In the genomic region with DNA sequence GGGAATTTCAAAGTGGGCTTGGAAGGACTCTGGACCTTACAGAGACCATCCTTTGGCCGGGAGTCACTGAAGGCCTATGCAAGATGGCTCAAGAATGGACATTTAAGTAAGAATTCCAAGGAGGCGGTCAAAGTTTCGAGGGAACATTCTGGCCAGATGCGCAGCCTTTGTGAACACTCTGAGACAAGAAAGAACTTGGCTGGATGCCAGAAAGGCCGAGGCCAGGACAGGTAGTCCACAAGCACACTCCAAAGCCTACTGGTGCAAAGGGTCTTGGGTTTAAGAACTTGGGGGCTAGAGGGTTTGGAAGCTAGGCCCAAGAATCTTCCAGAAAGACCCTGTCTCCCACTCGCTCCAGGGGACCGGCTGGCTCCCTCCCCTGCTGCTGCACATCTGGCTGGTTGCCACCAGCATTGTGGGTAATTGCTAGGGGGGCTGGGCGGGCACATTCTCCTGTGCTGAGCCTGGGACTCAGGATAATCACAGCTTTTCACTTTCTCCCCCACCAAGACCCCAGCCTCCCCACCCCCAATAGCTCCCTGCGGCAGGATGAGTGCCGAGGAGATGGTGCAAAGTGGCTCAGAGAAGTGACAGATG, we compare ENCODE assay signal across 11 mouse cellular contexts. TPM values are rescaled to one million over a fixed set of nuclear protein-coding genes. Genes with fewer than 3 reads are reported as not detected.
DNase-seq lines count a peak whose midpoint lies in the region; ATAC-seq lines count a peak whose summit lies in the region.
"Had no signal": no experiment of that assay in that cellular context is flagged by ENCODE, and none has a peak within 500 bp of the region (broad histone marks: within the 10 kb centered on the region; RNA-seq: fewer than 3 reads in every experiment).

No protein-coding gene starts in this region.

- no peaks in the 10 kb centered on the region for H3K36me3 ChIP-seq in neural tube, embryonic 13.5 days
- H3K36me3 ChIP-seq in neural tube, embryonic 15.5 days: no peaks in the 10 kb centered on the region
- no peaks in the 10 kb centered on the region for H3K36me3 ChIP-seq in forebrain, embryonic 14.5 days (ENCODE audit: control insufficient read depth, insufficient read depth, low read length)
- H3K36me3 ChIP-seq: heart, embryonic 13.5 days; liver, embryonic 15.5 days had no signal

- no peaks in the 10 kb centered on the region for H3K9me3 ChIP-seq in neural tube, embryonic 13.5 days
- no peaks in the 10 kb centered on the region for H3K9me3 ChIP-seq in neural tube, embryonic 15.5 days (replicated peaks)
- H3K9me3 ChIP-seq in forebrain, embryonic 14.5 days (replicated peaks; ENCODE audit: control insufficient read depth, low read length): no peaks in the 10 kb centered on the region
- H3K9me3 ChIP-seq: heart, embryonic 13.5 days; liver, embryonic 15.5 days had no signal

- peak overlapping the region; percentile 20 for H3K27ac ChIP-seq in neural tube, embryonic 13.5 days (replicated peaks)
- no peak overlapping the region for H3K27ac ChIP-seq in neural tube, embryonic 15.5 days (replicated peaks)
- H3K27ac ChIP-seq in forebrain, embryonic 14.5 days (ENCODE audit: low read depth, low read length): peak overlapping the region; percentile 35
- H3K27ac ChIP-seq: heart, embryonic 13.5 days; liver, embryonic 15.5 days had no signal

- ATAC-seq in neural tube, embryonic 13.5 days (ENCODE audit: low read depth): peak; percentile 79
- no peak for ATAC-seq in neural tube, embryonic 15.5 days (ENCODE audit: low FRiP score)
- peak; percentile 80 for ATAC-seq in forebrain, embryonic 14.5 days

- H3K27me3 ChIP-seq in neural tube, embryonic 13.5 days: no peaks in the 10 kb centered on the region
- H3K27me3 ChIP-seq in neural tube, embryonic 15.5 days (replicated peaks): no peaks in the 10 kb centered on the region
- no peaks in the 10 kb centered on the region for H3K27me3 ChIP-seq in forebrain, embryonic 14.5 days (replicated peaks; ENCODE audit: control insufficient read depth, insufficient read depth, low read length)
- H3K27me3 ChIP-seq: liver, embryonic 15.5 days had no signal

- DNase-seq in frontal cortex, postnatal 10 days (ENCODE audit: low spot score in 2 of 2): peak; percentile 30 to 35
- no peak for DNase-seq in frontal cortex, adult 2 months (ENCODE audit: extremely low spot score in 1 of 2, low spot score in 1 of 2)
- peak; percentile 73 for DNase-seq in forebrain, embryonic 14.5 days (ENCODE audit: low spot score)
- DNase-seq in kidney, postnatal 36 days: peak; percentile 4 to 43
- no peak for DNase-seq in heart, postnatal 25 days (ENCODE audit: low spot score)
- DNase-seq in urinary bladder, postnatal 10 days (ENCODE audit: low spot score): no peak
- DNase-seq: B cell, adult 2 months had no signal

- 0 out of 2 replicates have a peak overlapping the region, but pooled peaks have one; percentile 22 for H3K9ac ChIP-seq in neural tube, embryonic 13.5 days
- H3K9ac ChIP-seq in neural tube, embryonic 15.5 days (replicated peaks): no peak overlapping the region
- no peak overlapping the region for H3K9ac ChIP-seq in forebrain, embryonic 14.5 days (ENCODE audit: low read length)
- H3K9ac ChIP-seq: heart, embryonic 13.5 days; liver, embryonic 15.5 days had no signal

- 51% methylated on average over 10 of the region's 10 CpGs for WGBS in neural tube, embryonic 13.5 days
- WGBS in neural tube, embryonic 15.5 days: 37% methylated on average over 10 of the region's 10 CpGs
- WGBS in forebrain, embryonic 14.5 days: 32% methylated on average over 10 of the region's 10 CpGs

- peaks cover 25% of the 10 kb centered on the region for H3K4me1 ChIP-seq in neural tube, embryonic 13.5 days (replicated peaks)
- peaks cover 15% of the 10 kb centered on the region for H3K4me1 ChIP-seq in neural tube, embryonic 15.5 days
- peaks cover 13% of the 10 kb centered on the region for H3K4me1 ChIP-seq in forebrain, embryonic 14.5 days (ENCODE audit: control insufficient read depth, insufficient read depth, low read length)
- H3K4me1 ChIP-seq: heart, embryonic 13.5 days; liver, embryonic 15.5 days had no signal

- no peak overlapping the region for H3K4me2 ChIP-seq in neural tube, embryonic 13.5 days
- H3K4me2 ChIP-seq in neural tube, embryonic 15.5 days: no peak overlapping the region
- no peak overlapping the region for H3K4me2 ChIP-seq in forebrain, embryonic 14.5 days (ENCODE audit: low read length)
- H3K4me2 ChIP-seq: heart, embryonic 13.5 days; liver, embryonic 15.5 days had no signal

- intact Hi-C loops in heart, postnatal 25 days (cut with DNase I): no loop called here

- no peak overlapping the region for H3K4me3 ChIP-seq in neural tube, embryonic 13.5 days
- no peak overlapping the region for H3K4me3 ChIP-seq in neural tube, embryonic 15.5 days (replicated peaks)
- H3K4me3 ChIP-seq in forebrain, embryonic 14.5 days (ENCODE audit: low read depth, low read length): no peak overlapping the region
- H3K4me3 ChIP-seq: heart, embryonic 13.5 days; liver, embryonic 15.5 days had no signal

RNA-seq across cellular contexts. Expression of gene Begain, which starts 45.1 kb away (rescaled TPM):
- 153 and 154 TPM in 2 replicates for polyA plus RNA-seq in frontal cortex, adult 2 months (2012; rRNA removed)
- polyA plus RNA-seq in neural tube, embryonic 13.5 days (2015; fragmentation: Nextera tagmentation; extraction: Ambion mirVana): 25.0 and 25.5 TPM in 2 replicates
- 31.0 and 37.9 TPM in 2 replicates for polyA plus RNA-seq in neural tube, embryonic 15.5 days (2015; fragmentation: Nextera tagmentation; extraction: Ambion mirVana)
- polyA plus RNA-seq in forebrain, embryonic 14.5 days (2014; fragmentation: Nextera tagmentation; extraction: Ambion mirVana): 16.4 and 20.4 TPM in 2 replicates
- total RNA-seq in heart, postnatal 25 days (2021): under 1 TPM; 0.31 to 0.36 TPM

Comparison
In these comparisons a context has a peak if more than half of its experiments do, and no peak if none do; other contexts are left out.
1. DNase-seq: peak in frontal cortex, postnatal 10 days (2 of 2), forebrain, embryonic 14.5 days (single experiment) and kidney, postnatal 36 days (2 of 2); none in frontal cortex, adult 2 months (0 of 2), heart, postnatal 25 days (single experiment) and urinary bladder, postnatal 10 days (single experiment).